Mouse (Mus musculus) kidney, adult 2 months (tissue): ENCODE data around the gene Dab2ip.

Experiments
- CTCF ChIP-seq: fragments of 200-500 bp; conservative IDR thresholded peaks from 2 replicates; pipeline ENCODE4 v1.5.1; 2011; ENCODE audit warnings: low read depth, mild to moderate bottlenecking, control low read depth, low read length, moderate library complexity, mixed read lengths; ENCODE audit not compliant: insufficient read depth, insufficient read length
- POLR2A ChIP-seq: fragments of 200-500 bp; IDR thresholded peaks from one replicate; pipeline ENCODE4 v1.6.1; 2011; ENCODE audit warnings: low read depth, low read length, control low read depth

GRCm38 (mm10) chr2:35549191-35549590 lies 8.9 kb upstream of the Dab2ip start:
- TF ChIP-seq CTCF: no peak
- TF ChIP-seq POLR2A: no peak
